Mouse (Mus musculus) olfactory bulb, adult 2 months (tissue): ENCODE data around the gene Kcnh1. TPM values are rescaled to one million over a fixed set of nuclear protein-coding genes. Genes with fewer than 3 reads are reported as not detected.

Source experiments
- H3K27ac ChIP-seq: fragments of 200-500 bp; 2 replicates; pipeline ENCODE4 v1.5.1; 2012; ENCODE audit warnings: low read depth, low read length; ENCODE audit not compliant: insufficient read depth
- H3K4me1 ChIP-seq: fragments of 200-500 bp; 2 replicates; pipeline ENCODE4 v1.6.1; 2012; ENCODE audit warnings: low read length; ENCODE audit not compliant: control insufficient read depth, insufficient read depth
- H3K4me3 ChIP-seq: fragments of 200-500 bp; 2 replicates; pipeline ENCODE4 v1.5.1; 2012; ENCODE audit warnings: mild to moderate bottlenecking, low read depth, low read length, moderate library complexity; ENCODE audit not compliant: insufficient read depth
- CTCF ChIP-seq: fragments of 200-500 bp; IDR thresholded peaks from 2 replicates; pipeline ENCODE4 v1.5.1; 2012; ENCODE audit warnings: low read depth, mild to moderate bottlenecking, low read length, moderate library complexity; ENCODE audit not compliant: insufficient read depth
- POLR2A ChIP-seq: fragments of 200-500 bp; IDR thresholded peaks from 2 replicates; pipeline ENCODE4 v1.6.1; 2012; ENCODE audit warnings: mild to moderate bottlenecking, low read depth, low read length, moderate library complexity; ENCODE audit not compliant: insufficient read depth
- whole genome bisulfite sequencing: fragments of 180-500 bp; shearing (Covaris S2); methylation state at CpG from one replicate; pipeline ENCODE4 v1.1.7; 2018; 5-methylcytosine and 5-hydroxymethylcytosine counted together
- polyA plus RNA-seq: library from polyadenylated mRNA; stranded (reverse); fragments of >200 nt; gene quantifications from 2 replicates; pipeline ENCODE4 v1.2.4, GENCODE M21; 2012; ENCODE audit warnings: low replicate concordance; ENCODE audit not compliant: missing spikeins, insufficient read depth, insufficient read length

Kcnh1 gene
- polyA plus RNA-seq, 1 experiment, result not detected

DNA sequence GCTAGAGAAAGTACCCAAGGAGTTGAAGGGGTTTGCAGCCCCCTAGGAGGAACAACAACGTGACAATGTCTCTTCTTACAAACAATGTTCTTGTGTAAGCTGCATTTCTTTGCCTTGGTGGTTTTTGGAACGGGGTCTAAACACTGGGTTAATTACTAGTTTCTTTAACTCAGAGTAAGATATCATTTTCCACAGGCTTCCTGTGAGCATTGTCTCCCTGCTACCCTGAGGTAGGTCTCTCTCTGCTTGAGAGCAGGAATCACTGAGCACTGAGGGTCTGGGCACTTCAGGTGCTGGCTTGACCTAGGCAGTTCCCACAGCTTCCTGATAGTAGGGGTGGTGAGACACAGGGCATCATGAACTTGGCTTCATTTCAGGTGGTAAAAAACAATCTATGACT, 257.1 kb downstream of the Kcnh1 start:
- H3K4me1 ChIP-seq, result peaks cover 29% of the 10 kb centered on the region
- H3K4me3 ChIP-seq, result no peak overlapping the region
- H3K27ac ChIP-seq, result no peak overlapping the region
- TF ChIP-seq POLR2A (no peak), CTCF (no peak)
- WGBS, result 30% methylated on average over 2 of the region's 2 CpGs

DNA sequence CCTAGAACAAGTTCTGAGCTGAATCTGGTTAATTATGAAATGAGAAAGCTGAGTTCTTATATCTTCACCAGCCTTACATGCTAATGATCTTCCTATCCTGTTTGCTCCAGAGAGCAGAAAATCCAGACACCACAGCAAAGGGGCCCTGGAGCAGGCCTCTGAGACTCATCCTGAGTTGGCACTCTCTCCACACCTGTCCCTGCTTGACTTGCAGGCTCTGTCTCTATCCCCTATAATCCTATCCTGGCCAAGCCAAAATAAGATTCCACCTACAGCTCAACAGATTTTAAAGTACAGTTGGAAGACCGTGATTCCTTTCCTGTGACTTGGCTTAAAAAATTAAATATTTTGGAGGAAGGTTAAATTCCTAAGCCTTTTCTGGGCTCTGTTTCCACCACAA, 257.9 kb downstream of the Kcnh1 start:
- Histone ChIP-seq H3K4me1 (peaks cover 26% of the 10 kb centered on the region), H3K27ac (no peak overlapping the region), H3K4me3 (no peak overlapping the region)
- TF ChIP-seq POLR2A (no peak), CTCF (no peak)
- 82% methylated on average over 1 of the region's 1 CpGs for WGBS

DNA sequence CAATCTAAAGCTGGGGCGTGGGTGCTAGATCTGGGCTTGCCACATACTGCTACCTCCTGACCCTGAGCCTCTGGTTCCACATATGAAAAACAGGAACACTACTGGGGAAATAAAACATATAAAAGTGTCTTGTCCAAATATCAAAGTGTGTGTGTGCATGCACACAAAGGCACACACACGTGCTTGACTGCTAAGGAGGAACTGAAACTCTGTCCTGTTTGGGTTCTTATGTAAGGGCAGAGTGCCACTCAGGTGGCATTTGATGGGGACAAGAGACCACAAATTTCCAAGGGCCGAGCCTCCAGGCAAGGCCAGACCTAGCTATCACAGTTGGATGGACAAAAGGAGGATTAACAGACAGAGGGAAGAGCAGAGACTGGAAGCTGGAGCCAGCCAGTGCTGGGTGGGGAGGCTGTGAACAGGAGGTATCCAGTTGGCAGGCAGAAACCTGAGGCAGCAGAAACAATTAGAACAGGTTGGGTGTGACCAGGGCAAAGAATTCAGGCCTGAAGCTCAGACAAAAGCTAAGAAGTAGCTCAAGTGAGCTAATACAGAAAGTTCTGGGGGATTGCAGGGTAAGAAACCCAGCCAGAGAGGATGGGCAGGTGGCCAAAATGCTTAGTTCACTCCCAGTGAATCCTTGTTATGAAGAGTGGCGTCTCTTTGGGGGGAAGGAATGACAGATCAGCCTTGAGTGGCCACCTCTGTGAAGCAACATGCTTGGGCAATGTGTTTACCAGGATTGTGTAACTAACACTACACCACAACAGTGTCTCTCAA, 259.2 kb downstream of the Kcnh1 start:
- 75% methylated on average over 4 of the region's 4 CpGs for WGBS
- Histone ChIP-seq H3K4me3 (no peak overlapping the region), H3K4me1 (peaks cover 17% of the 10 kb centered on the region), H3K27ac (no peak overlapping the region)
- TF ChIP-seq POLR2A (no peak), CTCF (no peak)

DNA sequence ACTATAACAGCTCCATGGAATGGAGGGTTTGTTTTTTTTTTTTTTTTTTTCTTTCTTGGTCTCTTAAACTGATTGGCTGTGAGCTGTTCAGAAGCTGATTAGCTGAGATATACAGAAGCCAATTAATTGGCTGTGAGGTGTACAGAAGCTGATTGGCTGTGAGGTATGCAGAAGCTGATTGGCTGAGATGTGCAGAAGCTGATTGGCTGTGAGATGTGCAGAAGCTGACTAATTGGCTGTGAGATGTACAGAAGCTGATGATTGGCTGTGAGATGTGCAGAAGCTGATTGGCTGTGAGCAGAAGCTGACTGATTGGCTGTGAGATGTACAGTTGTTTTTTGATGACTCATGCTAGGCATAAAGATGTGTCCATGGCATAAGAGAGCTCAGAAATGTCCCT, 259.9 kb downstream of the Kcnh1 start:
- Histone ChIP-seq H3K27ac (no peak overlapping the region), H3K4me3 (no peak overlapping the region), H3K4me1 (peaks cover 14% of the 10 kb centered on the region)
- TF ChIP-seq CTCF (no peak), POLR2A (no peak)

DNA sequence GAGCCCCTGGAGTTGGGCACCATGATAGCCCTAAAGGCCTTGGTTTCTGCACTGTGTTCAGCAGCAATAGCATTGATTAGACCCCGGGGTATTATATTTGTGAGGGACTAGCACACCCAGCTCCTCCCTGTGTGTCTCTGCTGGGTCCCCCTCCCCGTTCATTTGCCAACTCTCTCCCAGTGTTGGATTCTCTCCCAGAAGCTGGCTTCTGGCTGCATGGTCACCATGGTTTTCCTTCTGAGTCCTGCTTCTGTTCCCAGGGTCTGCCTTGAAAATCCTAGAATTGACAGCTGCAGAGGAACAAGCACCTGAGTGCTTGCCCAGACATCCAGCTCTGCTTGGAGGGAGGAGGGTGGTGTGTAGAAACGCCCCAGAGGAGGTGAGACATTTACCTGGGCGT, 261.1 kb downstream of the Kcnh1 start:
- WGBS, result 50% methylated on average over 4 of the region's 4 CpGs
- H3K27ac ChIP-seq, result no peak overlapping the region
- H3K4me1 ChIP-seq, result peaks cover 11% of the 10 kb centered on the region
- no peak for TF ChIP-seq POLR2A
- no peak for TF ChIP-seq CTCF
- no peak overlapping the region for H3K4me3 ChIP-seq

DNA sequence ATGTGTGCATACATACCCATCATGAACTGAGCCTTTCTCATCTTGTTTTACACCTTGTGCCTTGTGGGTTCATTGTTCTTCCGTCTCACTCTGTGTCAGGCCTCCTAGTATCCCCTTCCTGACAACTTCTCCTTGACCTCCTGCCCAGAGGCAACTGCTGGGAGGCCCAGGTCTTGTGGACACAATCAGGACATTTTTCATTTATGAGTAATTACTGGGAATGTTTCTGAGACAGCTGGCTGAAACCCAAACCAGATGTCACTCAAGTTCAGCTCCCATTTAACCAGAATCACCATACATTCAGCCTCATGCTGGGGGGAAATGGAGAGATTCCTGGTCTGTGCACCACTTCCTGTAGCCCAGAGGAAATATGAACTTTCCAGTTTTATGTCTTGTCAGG, 263.9 kb downstream of the Kcnh1 start:
- Histone ChIP-seq H3K4me1 (peaks cover 7% of the 10 kb centered on the region), H3K27ac (no peak overlapping the region), H3K4me3 (no peak overlapping the region)
- 87% methylated on average over 1 of the region's 1 CpGs for WGBS
- no peak for TF ChIP-seq CTCF
- no peak for TF ChIP-seq POLR2A

DNA sequence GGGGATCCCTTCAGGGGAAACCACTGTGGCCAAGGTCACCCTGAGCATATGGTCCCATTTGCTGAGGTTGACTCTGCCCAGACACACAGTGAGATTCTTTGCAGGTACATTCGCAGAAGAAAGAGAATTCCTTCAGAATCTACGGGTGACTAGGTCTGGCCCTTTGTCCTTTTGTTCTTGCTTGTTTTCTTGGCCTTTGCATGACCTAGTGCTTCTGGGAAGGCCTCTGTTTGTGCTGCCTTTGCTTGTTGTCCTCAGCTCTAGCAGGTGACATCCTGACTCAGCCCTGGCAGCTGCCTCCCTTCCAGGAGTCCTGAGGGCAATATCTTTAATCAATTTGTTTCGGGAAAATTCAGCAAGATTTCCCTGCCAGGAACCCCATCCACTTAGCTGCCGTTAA, 264.4 kb downstream of the Kcnh1 start:
- TF ChIP-seq POLR2A (no peak), CTCF (no peak)
- WGBS, result 68% methylated on average over 4 of the region's 4 CpGs
- H3K4me1 ChIP-seq, result peaks cover 7% of the 10 kb centered on the region
- H3K27ac ChIP-seq, result no peak overlapping the region
- no peak overlapping the region for H3K4me3 ChIP-seq

DNA sequence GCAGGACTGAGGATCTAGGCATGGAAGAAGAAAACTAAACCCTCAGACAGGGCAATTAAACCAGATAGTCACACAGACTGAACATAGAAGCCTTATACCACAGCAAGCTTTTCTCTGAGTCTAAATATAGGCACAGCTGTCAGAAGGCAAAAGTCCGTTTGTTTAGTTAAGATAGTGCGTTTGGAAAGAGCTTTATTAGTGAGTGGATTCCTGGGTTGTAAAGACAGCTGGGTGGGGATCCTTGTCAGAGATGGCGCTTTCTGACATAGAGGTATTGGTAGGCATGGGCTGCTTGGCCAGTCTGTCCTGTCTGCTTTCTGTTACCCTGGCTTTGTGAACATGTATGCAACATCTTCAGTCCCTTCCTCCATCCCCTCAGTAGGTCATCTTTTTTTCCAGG, 266.5 kb downstream of the Kcnh1 start:
- TF ChIP-seq POLR2A, result no peak
- TF ChIP-seq CTCF, result no peak
- no peak overlapping the region for H3K4me3 ChIP-seq
- peaks cover 2% of the 10 kb centered on the region; the same call in 1 of the 2 replicates for H3K4me1 ChIP-seq
- H3K27ac ChIP-seq, result no peak overlapping the region
- WGBS, result 36% methylated on average over 3 of the region's 3 CpGs

DNA sequence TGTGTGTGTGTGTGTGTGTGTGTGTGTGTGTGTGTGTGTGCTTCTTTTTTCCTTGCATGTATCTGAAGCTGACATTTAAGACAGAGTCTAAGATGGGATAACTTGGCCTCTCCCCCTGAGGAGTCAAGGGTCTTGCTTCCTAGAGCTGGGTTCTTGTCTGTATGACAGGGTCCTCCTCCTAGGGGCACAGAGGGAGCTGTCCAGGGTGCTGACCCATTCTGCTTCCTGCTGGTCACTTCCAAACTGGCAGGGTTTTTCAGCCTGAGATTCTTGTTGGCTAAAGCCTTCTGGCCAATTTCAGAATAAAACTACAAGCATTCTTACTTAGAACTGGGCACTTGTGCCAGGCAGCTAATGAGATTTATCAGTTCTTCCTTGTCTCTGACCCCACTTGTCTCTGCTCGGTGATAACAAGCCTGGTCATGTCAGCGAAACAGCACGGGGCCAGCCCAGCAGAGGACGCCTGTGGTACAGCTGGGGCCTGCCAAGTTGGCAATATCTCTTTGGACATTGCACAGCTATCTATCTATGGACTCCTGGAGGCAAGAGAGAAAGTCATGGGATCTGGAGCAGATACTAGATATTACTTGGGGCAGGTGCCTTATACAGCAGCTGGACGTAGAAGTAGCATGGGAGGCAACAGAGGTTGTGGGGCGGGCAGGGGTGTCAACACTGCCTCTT, 267.1 kb downstream of the Kcnh1 start:
- Histone ChIP-seq H3K27ac (no peak overlapping the region), H3K4me3 (no peak overlapping the region), H3K4me1 (peaks cover 2% of the 10 kb centered on the region; the same call in 1 of the 2 replicates)
- 83% methylated on average over 6 of the region's 6 CpGs for WGBS
- TF ChIP-seq POLR2A, result no peak
- TF ChIP-seq CTCF, result no peak
